Mouse (Mus musculus) neural tube, embryonic 11.5 days (tissue): Measurements from ENCODE around the gene Kdelr1. TPM values are rescaled to one million over a fixed set of nuclear protein-coding genes. Genes with fewer than 3 reads are reported as not detected.
A peak's percentile ranks its signal among the peaks of the same experiment; 100 is the strongest.

Experiments used
- ATAC-seq: fragments of 200-750 bp; cut with Nextera tagmentation; 2 replicates; pipeline ENCODE4 v1.8.0; 2017; ENCODE audit warnings: moderate number of reproducible peaks, mild to moderate bottlenecking, moderate TSS enrichment, moderate library complexity; ENCODE audit not compliant: insufficient read depth, low FRiP score, low TSS enrichment
- DNase-seq: peaks from one replicate; pipeline ENCODE4 v3.0.0-alpha.2; 2015; ENCODE audit warnings: low spot score
- H3K27ac ChIP-seq: fragments of 300-500 bp; sonication (generic); 2 replicates; pipeline ENCODE4 v1.5.1; 2014; ENCODE audit warnings: low read depth, mild to moderate bottlenecking, low read length
- H3K27me3 ChIP-seq: fragments of 300-500 bp; sonication (generic); 2 replicates; pipeline ENCODE4 v1.6.1; 2014; ENCODE audit warnings: mild to moderate bottlenecking, low read length, mixed read lengths; ENCODE audit not compliant: control insufficient read depth, insufficient read depth
- H3K36me3 ChIP-seq: fragments of 300-500 bp; sonication (generic); 2 replicates; pipeline ENCODE4 v1.6.1; 2014; ENCODE audit warnings: mild to moderate bottlenecking, low read length, moderate library complexity, mixed read lengths; ENCODE audit not compliant: control insufficient read depth, insufficient read depth
- H3K4me1 ChIP-seq: fragments of 300-500 bp; sonication (generic); 2 replicates; pipeline ENCODE4 v1.6.1; 2014; ENCODE audit warnings: low read length, mixed read lengths; ENCODE audit not compliant: control insufficient read depth, insufficient read depth
- H3K4me2 ChIP-seq: fragments of 300-500 bp; sonication (generic); 2 replicates; pipeline ENCODE4 v1.6.1; 2014; ENCODE audit warnings: low read depth, mild to moderate bottlenecking, moderate library complexity
- H3K4me3 ChIP-seq: fragments of 300-500 bp; sonication (generic); 2 replicates; pipeline ENCODE4 v1.5.1; 2014; ENCODE audit warnings: low read depth, low read length
- H3K9ac ChIP-seq: fragments of 300-500 bp; sonication (generic); 2 replicates; pipeline ENCODE4 v1.6.1; 2014; ENCODE audit warnings: mild to moderate bottlenecking, low read length
- H3K9me3 ChIP-seq: fragments of 300-500 bp; sonication (generic); 2 replicates; pipeline ENCODE4 v1.6.1; 2016; ENCODE audit warnings: low read length; ENCODE audit not compliant: control insufficient read depth
- WGBS: fragments of 180-500 bp; shearing (Covaris S2); extraction: QIAGEN DNeasy Blood & Tissue Kit; methylation state at CpG from one replicate; pipeline ENCODE4 v1.1.7; 2014; 5-methylcytosine and 5-hydroxymethylcytosine counted together
- polyA plus RNA-seq: library from polyadenylated mRNA; unstranded; fragments of >200 nt; fragmentation: Nextera tagmentation; extraction: Ambion mirVana; gene quantifications from 2 replicates; pipeline ENCODE4 v1.2.1, GENCODE M21; 2014

The Kdelr1 gene
- polyA plus RNA-seq = 75.4 and 86.4 TPM in 2 replicates

DNA sequence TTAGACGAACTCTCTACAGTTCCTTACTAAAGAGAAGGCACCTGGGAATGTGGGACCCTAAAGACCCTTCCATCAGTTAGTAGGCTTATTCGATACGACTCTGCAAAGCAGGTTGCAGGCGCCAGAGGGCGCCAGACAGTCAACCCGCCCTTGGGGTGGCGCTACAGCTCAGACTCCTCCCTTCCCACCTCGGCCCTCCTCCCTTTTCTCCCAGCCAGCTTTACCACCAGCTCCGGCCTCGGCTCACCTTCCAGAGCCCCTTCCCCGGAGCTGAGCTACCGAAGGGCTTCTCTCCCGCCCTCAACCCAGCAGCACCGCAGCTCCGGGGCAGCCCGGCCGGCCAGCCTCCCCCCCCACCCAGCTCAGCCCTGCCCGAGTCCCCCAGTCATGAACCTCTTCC lies at the start of gene Kdelr1:
Gene Kdelr1, plus strand, starts transcription at position 149 of the 400 bp plus-strand sequence.
- Histone ChIP-seq H3K27ac (peak within 1 kb of the TSS; percentile 45), H3K36me3 (peaks cover 6% of the 10 kb centered on the region), H3K9ac (peak within 1 kb of the TSS; percentile 95), H3K4me2 (peak within 1 kb of the TSS; percentile 75), H3K4me3 (peak within 1 kb of the TSS; percentile 88), H3K4me1 (peaks cover 25% of the 10 kb centered on the region), H3K9me3 (no peaks in the 10 kb centered on the region), H3K27me3 (peaks cover 34% of the 10 kb centered on the region)
- WGBS = under 1% methylated on average over 18 of the region's 18 CpGs
- ATAC-seq (peak; percentile 67), DNase-seq (peak; percentile 91)

DNA sequence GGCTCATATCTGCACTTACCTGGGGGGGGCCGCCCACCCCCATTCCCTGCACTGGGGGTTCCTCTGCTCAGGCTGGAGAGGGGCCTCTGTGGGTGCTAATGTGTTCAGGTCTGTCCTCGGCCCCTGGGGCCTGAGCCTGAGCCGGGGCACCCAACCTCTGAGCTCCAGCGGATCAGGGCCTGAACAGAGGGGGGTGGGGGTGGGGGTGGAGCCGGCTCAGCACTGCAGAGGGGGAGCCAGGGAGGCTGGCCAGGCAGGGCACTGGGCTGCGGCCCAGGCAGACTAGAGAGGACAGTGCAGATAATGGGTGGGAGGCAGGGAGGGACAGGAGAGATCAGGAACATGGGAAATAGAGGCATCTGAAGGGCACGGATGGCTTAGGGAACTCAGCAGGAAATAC lies 48.0 kb upstream of the Kdelr1 start, which contains the start of gene Kcnj14:
Gene Kcnj14, minus strand, starts transcription at position 185 of the 400 bp plus-strand sequence.
- Histone ChIP-seq H3K36me3 (peaks cover 28% of the 10 kb centered on the region), H3K9ac (no peak within 1 kb of the TSS)

DNA sequence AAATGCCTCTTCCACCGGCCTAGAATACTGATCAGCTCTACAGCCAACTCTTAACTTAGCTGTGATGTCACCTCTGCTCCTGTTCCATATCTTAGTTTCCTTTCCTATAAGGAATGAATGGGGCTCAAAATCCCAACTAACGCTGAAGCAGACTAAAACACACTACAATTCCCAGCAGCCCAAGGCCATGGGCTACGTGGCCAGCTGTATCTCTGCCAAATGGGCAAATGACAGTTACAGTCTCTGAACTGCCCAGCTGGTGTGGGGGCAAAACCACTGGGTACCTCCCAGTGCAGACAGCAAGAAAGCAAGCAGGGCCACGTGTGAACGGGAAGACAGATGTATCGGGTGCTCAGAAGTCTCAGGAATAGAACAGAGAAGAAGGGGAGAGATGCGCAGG lies 45.9 kb upstream of the Kdelr1 start:
- Histone ChIP-seq H3K27ac (no peak overlapping the region), H3K9ac (no peak overlapping the region), H3K27me3 (peaks cover 3% of the 10 kb centered on the region), H3K4me2 (no peak overlapping the region), H3K9me3 (no peaks in the 10 kb centered on the region), H3K36me3 (peaks cover 28% of the 10 kb centered on the region), H3K4me3 (no peak overlapping the region), H3K4me1 (peaks cover 6% of the 10 kb centered on the region)
- no peak for DNase-seq
- ATAC-seq = no peak
- WGBS = 88% methylated on average over 7 of the region's 7 CpGs

More for the DNA sequence above, 48.0 kb upstream of the Kdelr1 start, which contains the start of gene Kcnj14:
- no peaks in the 10 kb centered on the region for H3K9me3 ChIP-seq
- ATAC-seq (no peak), DNase-seq (no peak)
- H3K4me3 ChIP-seq = no peak within 1 kb of the TSS
- H3K27ac ChIP-seq = no peak within 1 kb of the TSS
- no peak within 1 kb of the TSS for H3K4me2 ChIP-seq
- no peaks in the 10 kb centered on the region for H3K27me3 ChIP-seq
- H3K4me1 ChIP-seq = peaks cover under 1% of the 10 kb centered on the region; the same call in 1 of the 2 replicates
- 71% methylated on average over 7 of the region's 7 CpGs for WGBS

DNA sequence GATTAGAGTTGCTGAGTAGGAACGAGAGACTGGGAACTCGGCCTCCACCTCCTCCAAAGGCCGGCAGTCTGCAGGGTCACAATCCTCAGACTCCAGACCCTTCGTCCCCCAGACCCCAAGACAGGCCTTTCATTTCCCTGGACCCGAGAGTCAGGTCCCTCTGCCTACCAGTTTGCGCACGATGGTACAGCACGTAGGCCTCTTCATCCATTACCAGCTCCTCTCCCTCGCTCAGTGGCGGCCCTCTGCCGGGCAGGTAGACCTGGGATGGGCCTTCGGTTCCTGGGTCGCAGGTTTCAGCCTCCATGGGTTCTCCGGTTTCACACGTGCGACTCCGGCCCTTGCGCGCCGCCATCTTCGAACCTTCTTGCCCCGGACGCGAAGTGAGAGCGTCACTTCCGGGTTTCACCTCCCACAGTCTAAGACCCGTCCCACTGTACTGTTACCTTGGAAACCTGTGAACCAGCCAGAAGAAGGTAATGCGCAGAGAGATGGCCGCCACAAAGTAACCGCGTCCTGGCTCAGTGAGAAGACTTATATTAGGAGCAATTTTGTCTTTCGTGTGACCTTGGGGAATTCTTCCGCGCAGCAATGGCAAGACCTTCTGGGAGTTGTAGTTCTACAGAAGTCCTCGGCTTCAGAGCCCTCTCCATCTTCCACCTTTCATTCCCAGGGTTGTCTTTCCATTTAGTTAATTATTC lies 42.0 kb upstream of the Kdelr1 start, which contains the start of gene Grwd1:
Gene Grwd1, minus strand, starts transcription at position 518 of the 701 bp plus-strand sequence.
- under 1% methylated on average over 35 of the region's 35 CpGs for WGBS
- Histone ChIP-seq H3K27ac (peak within 1 kb of the TSS; percentile 61), H3K27me3 (peaks cover 42% of the 10 kb centered on the region)

DNA sequence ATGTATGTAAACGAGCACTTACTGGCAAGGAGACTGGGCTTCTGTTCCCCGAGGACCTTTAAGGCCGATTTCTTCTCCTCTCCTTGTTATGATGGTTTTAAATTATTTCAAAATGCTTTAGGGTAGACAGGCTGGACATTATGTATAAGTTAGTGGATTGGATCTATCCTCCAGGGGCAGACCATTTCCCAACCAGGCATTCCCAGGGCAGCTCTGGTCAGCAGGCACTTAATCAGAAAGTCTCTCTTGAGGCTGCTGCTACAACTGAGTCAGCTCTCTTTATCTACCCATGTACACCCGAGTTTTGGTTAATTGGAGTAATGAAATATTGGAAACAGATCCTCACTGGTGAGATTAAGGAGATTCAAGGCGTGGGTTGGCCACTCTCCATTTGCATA lies 41.4 kb upstream of the Kdelr1 start:
- Histone ChIP-seq H3K27me3 (peaks cover 46% of the 10 kb centered on the region), H3K27ac (peak overlapping the region; percentile 61; the same call in 1 of the 2 replicates), H3K4me2 (peak overlapping the region; percentile 67; the same call in 1 of the 2 replicates), H3K4me1 (peaks cover 6% of the 10 kb centered on the region), H3K36me3 (peaks cover 17% of the 10 kb centered on the region), H3K9ac (0 out of 2 replicates have a peak overlapping the region, but pooled peaks have one; percentile 62), H3K4me3 (peak overlapping the region; percentile 89), H3K9me3 (no peaks in the 10 kb centered on the region)
- no peak for DNase-seq
- peak; percentile 45; the same call in 1 of the 2 replicates for ATAC-seq
- WGBS = 18% methylated on average over 5 of the region's 5 CpGs

More for the DNA sequence above, 42.0 kb upstream of the Kdelr1 start, which contains the start of gene Grwd1:
- Histone ChIP-seq H3K4me3 (peak within 1 kb of the TSS; percentile 89), H3K4me1 (peaks cover 6% of the 10 kb centered on the region), H3K36me3 (peaks cover 20% of the 10 kb centered on the region), H3K9ac (peak within 1 kb of the TSS; percentile 62), H3K9me3 (no peaks in the 10 kb centered on the region), H3K4me2 (peak within 1 kb of the TSS; percentile 67)
- ATAC-seq (peak; percentile 88), DNase-seq (peak; percentile 91)

DNA sequence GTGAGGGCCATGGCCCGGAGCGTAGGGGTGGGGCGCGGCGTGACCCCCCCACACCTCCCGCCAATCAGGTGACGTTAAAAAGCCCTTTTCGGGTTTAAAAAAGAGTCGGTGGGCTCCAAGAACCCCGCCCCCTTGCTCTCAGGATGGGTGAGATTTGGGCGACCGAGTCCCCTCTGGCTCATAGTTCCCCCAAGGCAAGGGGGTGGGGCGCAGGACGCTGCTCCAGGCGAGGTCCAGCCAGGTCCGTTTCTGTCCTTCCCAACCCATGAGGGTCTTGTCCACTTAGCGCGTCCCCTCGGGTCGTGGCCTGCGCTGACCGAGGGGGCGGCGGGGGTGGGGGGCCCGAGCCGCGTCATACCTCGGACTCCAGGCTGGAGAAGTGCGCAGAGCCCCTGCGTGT lies 40.1 kb upstream of the Kdelr1 start:
- peak overlapping the region; percentile 29; the same call in 1 of the 2 replicates for H3K4me3 ChIP-seq
- peaks cover 46% of the 10 kb centered on the region for H3K27me3 ChIP-seq
- ATAC-seq (no peak), DNase-seq (no peak)
- peaks cover 6% of the 10 kb centered on the region for H3K4me1 ChIP-seq
- no peak overlapping the region for H3K27ac ChIP-seq
- no peak overlapping the region for H3K9ac ChIP-seq
- H3K4me2 ChIP-seq = peak overlapping the region; percentile 27
- H3K9me3 ChIP-seq = no peaks in the 10 kb centered on the region
- 12% methylated on average over 28 of the region's 30 CpGs for WGBS
- H3K36me3 ChIP-seq = peaks cover 10% of the 10 kb centered on the region

DNA sequence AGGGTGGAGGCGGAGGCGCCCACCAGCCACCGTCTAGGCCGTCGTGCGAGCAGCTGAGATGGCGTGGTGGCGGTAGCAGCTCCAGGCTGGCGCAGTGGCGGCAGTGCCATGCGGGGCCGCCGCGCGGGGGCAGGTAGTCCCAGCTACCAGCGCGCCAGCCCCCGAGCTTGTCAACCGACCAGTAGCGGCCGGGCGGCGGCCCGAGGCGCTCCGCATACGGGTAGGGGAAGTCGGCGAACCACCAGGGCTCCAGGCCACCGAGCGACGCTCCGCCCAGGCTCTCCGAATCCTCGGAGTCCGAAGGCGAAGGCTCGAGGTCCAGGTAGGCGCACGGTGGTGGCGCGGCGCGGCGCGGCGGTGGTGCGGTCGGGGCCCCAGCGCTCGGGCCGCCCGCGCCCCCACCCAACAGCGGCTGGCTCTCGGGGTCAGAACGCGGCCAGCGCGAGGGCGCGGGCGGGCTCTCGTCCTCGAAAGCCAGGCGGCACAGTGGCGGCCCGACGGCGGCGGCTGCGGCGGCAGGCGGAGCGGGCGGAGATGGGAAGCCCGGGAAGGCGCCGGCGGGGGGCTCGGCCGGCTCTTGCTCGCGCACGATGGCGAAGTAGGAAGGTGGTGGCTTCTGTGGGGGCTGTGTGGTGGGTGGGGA lies 39.3 kb upstream of the Kdelr1 start:
- Histone ChIP-seq H3K9ac (no peak overlapping the region), H3K27ac (no peak overlapping the region), H3K4me1 (peaks cover 6% of the 10 kb centered on the region), H3K4me2 (peak overlapping the region; percentile 27), H3K9me3 (no peaks in the 10 kb centered on the region), H3K36me3 (peaks cover 5% of the 10 kb centered on the region), H3K4me3 (peak overlapping the region; percentile 29), H3K27me3 (peaks cover 46% of the 10 kb centered on the region)
- no peak for DNase-seq
- 2% methylated on average over 53 of the region's 86 CpGs for WGBS
- no peak for ATAC-seq

DNA sequence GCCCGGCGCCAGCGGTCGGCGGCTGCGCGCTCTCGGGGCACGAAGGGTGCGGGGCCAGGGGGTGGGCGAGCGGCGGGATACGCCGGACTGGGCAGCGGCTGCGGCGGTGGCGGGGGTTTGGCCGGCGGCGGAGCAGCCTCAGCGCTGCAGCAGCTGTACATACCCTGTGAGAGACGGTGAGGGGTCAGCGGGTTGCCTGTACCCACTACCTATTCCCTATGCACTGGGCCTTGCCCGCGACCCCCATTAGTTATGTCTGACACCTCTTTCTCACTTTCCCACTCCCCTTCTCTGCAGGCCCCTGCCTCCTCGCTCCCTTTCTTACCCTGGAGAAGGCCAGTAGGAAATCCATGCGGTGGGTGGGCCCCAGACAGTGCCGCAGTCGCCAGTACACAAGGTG lies 38.6 kb upstream of the Kdelr1 start:
- no peak for DNase-seq
- no peak overlapping the region for H3K27ac ChIP-seq
- peak overlapping the region; percentile 27 for H3K4me2 ChIP-seq
- peaks cover 3% of the 10 kb centered on the region; the same call in 1 of the 2 replicates for H3K36me3 ChIP-seq
- H3K4me1 ChIP-seq = peaks cover 6% of the 10 kb centered on the region
- peak overlapping the region; percentile 14; the same call in 1 of the 2 replicates for H3K9ac ChIP-seq
- no peaks in the 10 kb centered on the region for H3K9me3 ChIP-seq
- no peak for ATAC-seq
- WGBS = 3% methylated on average over 30 of the region's 31 CpGs
- peaks cover 46% of the 10 kb centered on the region for H3K27me3 ChIP-seq
- H3K4me3 ChIP-seq = peak overlapping the region; percentile 29
